Mouse (Mus musculus): ENCODE data around the gene Fam57b.

The Fam57b gene

GRCm38 (mm10) chr7:126870520-126870891 lies 73.0 kb downstream of the Fam57b start:
- no peak for DNase-seq (ENCODE audit: low spot score in 2 of 2)

DNA sequence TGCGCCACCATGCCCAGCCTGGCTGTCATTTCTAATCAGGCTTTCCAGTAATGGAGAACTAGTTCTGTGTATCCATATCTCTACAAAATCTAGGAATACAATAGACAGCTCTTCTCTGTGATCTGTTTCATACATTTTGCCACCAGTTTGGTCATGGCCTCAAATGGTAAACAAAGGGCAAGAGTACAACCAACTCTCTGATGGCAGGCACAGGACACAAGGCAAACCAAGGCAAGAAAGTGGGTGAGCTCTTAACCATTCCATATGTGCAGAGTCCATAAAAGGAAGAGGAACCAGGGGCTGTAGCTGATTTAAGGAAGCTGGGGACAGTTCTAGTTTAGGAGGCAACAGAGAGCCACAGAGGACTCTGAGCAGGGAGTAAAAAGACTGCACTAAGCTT lies 79.8 kb downstream of the Fam57b start:
- DNase-seq (ENCODE audit: low spot score in 2 of 2): no peak

Data from urinary bladder, postnatal 36 days (tissue).